Mouse (Mus musculus) midbrain, embryonic 12.5 days (tissue): Measurements from ENCODE around the gene Gstm1. TPM values are rescaled to one million over a fixed set of nuclear protein-coding genes. Genes with fewer than 3 reads are reported as not detected.

ENCODE experiments used
- ATAC-seq: fragments of 200-750 bp; cut with Nextera tagmentation; 2 replicates; pipeline ENCODE4 v1.8.0; 2017; ENCODE audit warnings: low read depth, moderate TSS enrichment, moderate library complexity; ENCODE audit not compliant: low FRiP score
- H3K27ac ChIP-seq: fragments of 300-500 bp; sonication (generic); replicated peaks from 2 replicates; pipeline ENCODE4 v1.5.1; 2016; ENCODE audit warnings: mild to moderate bottlenecking
- H3K27me3 ChIP-seq: fragments of 300-500 bp; sonication (generic); 2 replicates; pipeline ENCODE4 v1.6.1; 2016; ENCODE audit warnings: mild to moderate bottlenecking
- H3K36me3 ChIP-seq: fragments of 300-500 bp; sonication (generic); 2 replicates; pipeline ENCODE4 v1.6.1; 2016
- H3K4me1 ChIP-seq: fragments of 300-500 bp; sonication (generic); 2 replicates; pipeline ENCODE4 v1.6.1; 2016
- H3K4me2 ChIP-seq: fragments of 300-500 bp; sonication (generic); replicated peaks from 2 replicates; pipeline ENCODE4 v1.6.1; 2016; ENCODE audit warnings: mild to moderate bottlenecking, moderate library complexity
- H3K4me3 ChIP-seq: fragments of 300-500 bp; sonication (generic); 2 replicates; pipeline ENCODE4 v1.5.1; 2016; ENCODE audit warnings: mild to moderate bottlenecking
- H3K9ac ChIP-seq: fragments of 300-500 bp; sonication (generic); replicated peaks from 2 replicates; pipeline ENCODE4 v1.6.1; 2016; ENCODE audit warnings: mild to moderate bottlenecking, moderate library complexity
- H3K9me3 ChIP-seq: fragments of 300-500 bp; sonication (generic); 2 replicates; pipeline ENCODE4 v1.6.1; 2016; ENCODE audit warnings: mild to moderate bottlenecking
- WGBS: fragments of 180-500 bp; shearing (Covaris S2); methylation state at CpG from one replicate; pipeline ENCODE4 v1.1.7; 2016; 5-methylcytosine and 5-hydroxymethylcytosine counted together
- polyA plus RNA-seq: library from polyadenylated mRNA; unstranded; fragments of >200 nt; fragmentation: Nextera tagmentation; extraction: Ambion mirVana; gene quantifications from 2 replicates; pipeline ENCODE4 v1.2.1, GENCODE M21; 2016

Gene Gstm1
- 22.5 and 25.5 TPM in 2 replicates for polyA plus RNA-seq

DNA sequence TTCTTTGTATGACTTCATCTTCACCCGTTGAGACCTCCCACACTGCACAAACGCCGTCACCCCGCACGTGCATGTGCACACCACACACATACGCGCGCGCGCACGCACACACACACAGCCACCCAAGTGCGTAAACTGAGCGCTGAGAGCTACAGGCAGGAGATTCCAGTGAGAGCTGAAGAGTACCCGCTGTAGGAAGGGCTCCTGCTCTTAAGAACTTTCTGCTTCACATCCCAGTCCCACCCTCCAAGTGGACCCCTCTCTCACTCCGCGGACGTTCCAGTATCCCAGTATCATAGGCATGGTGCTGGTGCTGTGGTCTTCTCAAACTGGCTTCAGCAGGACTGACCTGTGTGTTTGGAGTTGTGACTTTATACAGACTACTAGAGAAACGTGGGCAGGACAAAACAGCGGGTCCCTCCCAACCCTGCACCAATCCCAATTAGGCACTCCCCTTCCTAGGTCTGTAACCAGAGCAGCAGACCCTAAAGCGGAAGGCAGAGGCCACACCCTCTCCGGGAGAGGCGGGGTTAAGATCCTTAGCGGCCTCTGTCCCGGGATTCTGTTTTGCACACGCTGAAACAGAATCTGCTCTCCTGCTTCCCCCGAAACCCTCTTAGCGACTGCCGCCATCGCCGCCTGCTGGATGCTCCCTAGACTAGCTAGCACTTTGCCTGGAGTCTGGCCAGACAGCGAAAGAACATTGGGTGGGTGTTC, at the start of gene Gstm1:
TSS of gene Gstm1 (minus strand) at position 501 of the 717 bp plus-strand sequence.
- peak within 1 kb of the TSS; percentile 47 for H3K4me3 ChIP-seq
- no peaks in the 10 kb centered on the region for H3K36me3 ChIP-seq
- H3K9me3 ChIP-seq: no peaks in the 10 kb centered on the region
- H3K4me1 ChIP-seq: peaks cover 14% of the 10 kb centered on the region
- ATAC-seq: peak; percentile 97
- peak within 1 kb of the TSS; percentile 68 for H3K27ac ChIP-seq
- 1% methylated on average over 31 of the region's 31 CpGs for WGBS
- peak within 1 kb of the TSS; percentile 84 for H3K4me2 ChIP-seq
- H3K9ac ChIP-seq: peak within 1 kb of the TSS; percentile 57
- peaks cover 7% of the 10 kb centered on the region; the same call in 1 of the 2 replicates for H3K27me3 ChIP-seq

DNA sequence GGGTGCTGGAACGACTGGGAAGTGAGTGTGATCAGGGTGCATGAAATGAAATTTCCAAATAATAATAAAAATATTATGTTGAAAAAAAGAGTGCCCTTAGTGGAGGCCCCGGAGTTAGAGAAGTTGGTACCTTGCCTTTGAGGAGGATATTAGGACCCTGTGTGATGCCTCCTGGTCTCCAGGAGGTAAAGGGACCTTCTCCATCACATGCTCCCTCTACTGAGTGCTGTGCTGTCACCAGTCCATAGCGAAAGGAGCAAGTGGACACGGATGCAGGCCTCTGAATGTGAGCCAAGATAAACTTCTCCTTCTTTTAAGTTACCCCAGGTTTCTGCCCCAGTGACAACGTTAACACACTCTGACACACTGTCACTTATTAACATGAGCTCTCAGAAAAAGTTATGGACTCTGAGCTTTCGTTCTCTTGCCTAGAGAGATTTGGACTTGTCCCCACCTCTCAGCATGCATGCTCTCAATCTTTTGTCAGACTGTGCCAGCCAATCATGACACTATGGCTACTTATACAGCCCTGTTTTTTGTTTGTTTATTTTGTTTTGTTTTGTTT, 49.7 kb upstream of the Gstm1 start:
- H3K4me3 ChIP-seq: no peak overlapping the region
- no peaks in the 10 kb centered on the region for H3K4me1 ChIP-seq
- 76% methylated on average over 6 of the region's 6 CpGs for WGBS
- no peak overlapping the region for H3K9ac ChIP-seq
- H3K27me3 ChIP-seq: no peaks in the 10 kb centered on the region
- no peak overlapping the region for H3K27ac ChIP-seq
- no peaks in the 10 kb centered on the region for H3K9me3 ChIP-seq
- H3K4me2 ChIP-seq: no peak overlapping the region
- no peak for ATAC-seq
- H3K36me3 ChIP-seq: no peaks in the 10 kb centered on the region

DNA sequence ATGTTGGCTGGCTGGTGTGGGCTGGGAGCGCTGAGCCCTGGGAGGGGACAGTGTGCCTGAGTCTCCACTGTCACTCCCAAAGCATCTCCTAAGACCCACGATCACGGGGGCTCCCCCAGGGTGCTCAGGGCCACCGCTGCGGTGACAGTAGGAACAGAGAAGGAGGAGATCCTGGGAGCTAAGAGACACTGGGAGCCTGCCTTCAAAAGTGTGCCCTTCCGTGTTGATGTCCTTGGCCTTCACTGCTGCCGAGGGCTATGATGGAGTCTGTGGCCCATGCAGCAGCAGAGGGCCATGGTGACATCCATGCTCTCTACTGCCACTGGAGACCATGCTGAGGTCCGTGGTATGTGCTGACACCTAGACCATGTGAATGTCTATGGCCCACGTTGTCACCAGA, 47.8 kb upstream of the Gstm1 start:
- Histone ChIP-seq H3K9ac (no peak overlapping the region), H3K9me3 (no peaks in the 10 kb centered on the region), H3K4me3 (no peak overlapping the region), H3K27me3 (no peaks in the 10 kb centered on the region), H3K4me1 (no peaks in the 10 kb centered on the region), H3K4me2 (no peak overlapping the region), H3K27ac (no peak overlapping the region), H3K36me3 (no peaks in the 10 kb centered on the region)
- no peak for ATAC-seq
- WGBS: 80% methylated on average over 9 of the region's 9 CpGs

DNA sequence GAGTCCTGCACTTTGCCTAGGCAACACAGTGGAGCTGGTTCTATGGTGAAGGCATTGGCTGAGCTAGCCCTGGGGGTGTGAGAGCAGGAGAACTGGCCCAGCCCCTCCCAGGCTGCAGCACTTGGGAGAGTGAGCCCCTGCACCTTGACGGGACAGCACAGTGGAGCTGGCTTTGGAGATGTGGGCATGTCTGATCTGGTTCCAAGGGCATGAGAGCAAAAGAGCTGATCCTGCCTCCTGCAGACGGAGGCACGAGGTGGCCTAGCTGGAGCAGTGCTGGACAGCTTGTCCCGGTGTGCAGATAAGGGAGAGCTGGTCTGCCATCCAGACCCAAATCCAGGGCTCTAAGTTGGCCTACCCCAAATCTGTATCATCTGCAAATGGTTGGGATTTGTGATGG, 46.9 kb upstream of the Gstm1 start:
- no peak overlapping the region for H3K9ac ChIP-seq
- H3K27ac ChIP-seq: no peak overlapping the region
- ATAC-seq: no peak
- H3K27me3 ChIP-seq: no peaks in the 10 kb centered on the region
- 84% methylated on average over 4 of the region's 4 CpGs for WGBS
- no peaks in the 10 kb centered on the region for H3K36me3 ChIP-seq
- no peaks in the 10 kb centered on the region for H3K9me3 ChIP-seq
- H3K4me1 ChIP-seq: no peaks in the 10 kb centered on the region
- H3K4me2 ChIP-seq: no peak overlapping the region
- H3K4me3 ChIP-seq: no peak overlapping the region

DNA sequence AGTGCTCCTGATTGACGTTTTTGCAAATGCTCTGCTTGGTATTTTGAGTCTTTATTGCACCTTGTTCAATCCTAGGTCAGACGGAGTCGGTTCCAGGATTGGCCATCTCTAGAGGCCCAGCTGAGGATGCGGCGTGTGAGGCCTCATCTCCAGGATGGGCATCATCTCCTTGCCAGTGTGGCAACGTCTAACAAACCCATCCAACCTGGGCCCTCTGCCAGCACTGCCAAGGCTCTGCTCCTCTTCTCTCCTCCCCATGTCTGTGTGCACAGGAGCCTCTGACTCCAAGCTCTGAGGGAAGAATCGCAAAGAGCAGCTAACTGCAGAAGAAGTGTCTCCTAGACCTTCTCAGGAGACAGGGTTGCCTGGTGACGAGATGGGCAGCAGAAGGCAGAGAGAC, 44.9 kb upstream of the Gstm1 start:
- ATAC-seq: no peak
- no peak overlapping the region for H3K4me3 ChIP-seq
- H3K27me3 ChIP-seq: no peaks in the 10 kb centered on the region
- H3K27ac ChIP-seq: no peak overlapping the region
- H3K4me1 ChIP-seq: no peaks in the 10 kb centered on the region
- 87% methylated on average over 8 of the region's 8 CpGs for WGBS
- no peaks in the 10 kb centered on the region for H3K9me3 ChIP-seq
- no peaks in the 10 kb centered on the region for H3K36me3 ChIP-seq
- H3K4me2 ChIP-seq: no peak overlapping the region
- no peak overlapping the region for H3K9ac ChIP-seq

DNA sequence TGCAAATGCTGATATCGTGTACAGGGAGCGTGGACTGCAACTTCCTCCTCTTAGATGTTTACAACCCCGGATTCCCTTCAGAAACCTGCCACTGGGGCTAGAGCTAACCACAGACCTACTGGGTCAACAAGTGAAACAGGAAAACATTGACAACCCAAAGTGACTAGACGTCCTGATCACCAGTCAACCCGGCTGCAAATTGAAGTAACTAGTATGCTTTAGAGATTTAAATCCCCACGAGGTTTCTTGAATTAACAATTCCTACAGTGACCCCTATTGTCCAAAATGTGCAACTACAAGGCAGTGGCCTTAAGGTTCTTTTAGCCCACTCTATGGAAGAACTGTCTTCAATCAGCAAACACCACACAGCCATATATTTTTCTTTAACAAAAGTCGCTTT, 43.6 kb upstream of the Gstm1 start:
- Histone ChIP-seq H3K27me3 (no peaks in the 10 kb centered on the region), H3K4me3 (no peak overlapping the region), H3K4me2 (no peak overlapping the region), H3K36me3 (no peaks in the 10 kb centered on the region), H3K4me1 (no peaks in the 10 kb centered on the region), H3K9ac (no peak overlapping the region), H3K9me3 (no peaks in the 10 kb centered on the region), H3K27ac (no peak overlapping the region)
- 27% methylated on average over 7 of the region's 7 CpGs for WGBS
- ATAC-seq: no peak

DNA sequence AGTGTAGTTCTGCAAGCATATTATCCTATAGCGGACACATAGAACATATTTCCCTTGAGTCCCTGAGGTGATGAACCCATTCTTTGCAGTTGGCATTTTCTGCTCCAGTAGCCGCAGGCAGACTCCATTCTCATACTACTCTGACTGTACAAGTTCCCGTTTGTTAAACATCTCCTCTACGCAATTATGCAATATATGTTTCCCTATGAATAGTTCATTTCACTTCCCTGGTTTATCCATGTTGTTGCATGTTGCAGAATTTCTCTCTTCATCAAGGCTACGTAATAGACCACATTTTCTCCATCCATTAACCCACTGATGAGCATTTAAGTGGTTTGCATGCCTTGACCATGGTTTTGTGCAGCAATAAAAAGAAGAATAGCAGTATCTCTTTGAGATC, 32.7 kb upstream of the Gstm1 start:
- Histone ChIP-seq H3K4me1 (no peaks in the 10 kb centered on the region), H3K4me3 (no peak overlapping the region), H3K27me3 (no peaks in the 10 kb centered on the region), H3K36me3 (no peaks in the 10 kb centered on the region), H3K9me3 (no peaks in the 10 kb centered on the region), H3K4me2 (no peak overlapping the region), H3K9ac (no peak overlapping the region), H3K27ac (no peak overlapping the region)
- WGBS: 90% methylated on average over 5 of the region's 5 CpGs
- ATAC-seq: no peak

DNA sequence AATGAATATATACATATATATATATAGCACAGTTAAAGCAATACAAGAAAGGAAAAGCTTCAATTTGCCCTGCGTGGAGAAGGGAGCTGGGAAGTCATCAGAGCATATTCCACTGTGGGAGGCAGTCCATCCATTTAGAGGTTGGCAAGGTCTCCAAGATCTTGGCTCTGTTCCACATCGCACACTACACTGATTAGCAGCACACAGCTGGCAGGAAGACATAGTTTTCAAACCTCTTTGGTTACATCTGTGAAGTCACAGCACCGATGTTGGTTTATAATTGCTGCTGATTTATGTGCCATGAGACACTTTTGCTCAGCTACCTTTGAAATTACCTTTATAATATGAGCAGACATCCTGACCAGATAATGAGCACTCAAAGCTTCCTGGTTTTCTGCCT, 30.5 kb upstream of the Gstm1 start:
- WGBS: 85% methylated on average over 3 of the region's 3 CpGs
- H3K4me1 ChIP-seq: peaks cover 5% of the 10 kb centered on the region

DNA sequence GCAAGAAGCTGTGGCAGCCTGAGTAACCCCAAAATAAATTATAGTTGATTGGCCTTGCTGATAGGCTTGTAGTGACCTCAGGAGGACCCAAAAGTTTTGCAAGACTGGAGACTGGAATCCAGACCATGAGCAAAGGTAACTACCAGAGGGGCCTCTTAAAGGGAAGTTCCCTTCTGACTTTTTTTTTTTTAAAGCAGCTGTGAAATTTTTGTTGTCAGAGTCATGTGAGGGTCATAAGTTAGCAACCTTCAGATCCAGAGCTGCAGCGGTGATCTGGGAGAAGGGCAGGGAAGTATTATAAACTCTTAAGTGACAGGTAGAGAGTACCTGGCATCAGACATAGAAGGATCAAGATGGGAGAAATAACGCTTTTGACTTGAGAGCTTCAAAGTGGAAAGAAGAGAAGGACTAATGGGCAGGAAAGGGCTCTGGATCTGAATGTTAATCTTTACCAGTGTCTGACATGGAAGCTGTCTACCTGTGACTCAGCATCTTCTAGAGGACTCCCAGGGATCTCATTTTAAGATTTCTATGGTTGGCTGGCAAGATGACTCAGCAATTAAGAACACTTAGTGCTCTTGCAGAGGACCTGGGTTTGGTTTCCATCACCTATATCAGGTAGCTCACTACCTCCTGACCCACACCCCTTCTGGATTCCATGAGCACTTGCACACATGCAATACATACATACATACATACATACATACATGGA, 29.3 kb upstream of the Gstm1 start:
- H3K9me3 ChIP-seq: no peaks in the 10 kb centered on the region
- WGBS: 83% methylated on average over 2 of the region's 2 CpGs

More for the DNA sequence above, 30.5 kb upstream of the Gstm1 start:
- ATAC-seq: no peak
- Histone ChIP-seq H3K4me2 (no peak overlapping the region), H3K9ac (no peak overlapping the region), H3K9me3 (no peaks in the 10 kb centered on the region), H3K27me3 (peaks cover 7% of the 10 kb centered on the region), H3K4me3 (no peak overlapping the region), H3K36me3 (no peaks in the 10 kb centered on the region), H3K27ac (no peak overlapping the region)

DNA sequence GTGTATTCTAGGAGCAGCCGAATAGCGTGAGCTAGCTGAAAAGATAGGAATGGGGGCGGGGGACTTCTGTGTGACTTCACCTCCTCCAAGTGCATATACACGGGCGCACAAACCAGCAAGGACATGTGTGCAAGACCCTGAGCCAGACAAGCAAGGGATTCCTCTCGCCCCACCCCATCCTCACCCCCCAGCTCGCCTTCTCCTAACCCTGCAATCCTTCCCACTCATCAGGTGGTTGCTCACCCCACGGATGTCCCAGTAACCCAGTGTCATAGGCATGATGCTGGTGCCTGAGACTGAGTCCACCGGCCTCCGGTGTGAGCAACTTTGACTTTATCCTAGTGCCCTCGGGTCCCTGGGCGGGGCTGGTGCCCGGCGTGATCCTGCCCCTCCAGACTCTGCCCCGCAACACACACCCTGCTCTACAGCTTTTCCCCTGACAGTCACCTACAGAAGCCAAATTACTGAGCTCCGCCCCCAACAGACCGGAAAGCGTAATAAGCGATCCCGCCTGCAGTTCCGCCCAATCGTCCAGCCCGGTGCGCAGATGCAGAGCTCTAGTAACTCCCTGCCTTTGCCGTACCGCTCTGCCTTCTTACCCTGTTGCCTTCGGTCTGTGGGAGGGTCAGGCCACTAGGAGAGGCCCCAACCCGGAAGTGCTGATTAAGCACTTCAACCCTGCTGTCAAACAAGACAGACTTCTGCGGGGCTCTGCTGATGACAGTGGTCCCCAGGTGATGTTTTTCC, 26.8 kb upstream of the Gstm1 start, which contains the start of gene Gstm4:
TSS of gene Gstm4 (minus strand) at position 501 of the 747 bp plus-strand sequence.
- peak; percentile 92 for ATAC-seq
- 9% methylated on average over 29 of the region's 29 CpGs for WGBS
- H3K9me3 ChIP-seq: no peaks in the 10 kb centered on the region
- H3K27ac ChIP-seq: peak within 1 kb of the TSS; percentile 54
- peak within 1 kb of the TSS; percentile 89 for H3K4me2 ChIP-seq
- H3K4me1 ChIP-seq: peaks cover 5% of the 10 kb centered on the region
- no peaks in the 10 kb centered on the region for H3K36me3 ChIP-seq
- peaks cover 9% of the 10 kb centered on the region for H3K27me3 ChIP-seq
- H3K9ac ChIP-seq: peak within 1 kb of the TSS; percentile 62
- peak within 1 kb of the TSS; percentile 57 for H3K4me3 ChIP-seq

More for the DNA sequence above, 29.3 kb upstream of the Gstm1 start:
- H3K27me3 ChIP-seq: peaks cover 9% of the 10 kb centered on the region
- no peaks in the 10 kb centered on the region for H3K36me3 ChIP-seq
- no peak overlapping the region for H3K4me2 ChIP-seq
- no peak for ATAC-seq
- no peak overlapping the region for H3K9ac ChIP-seq
- no peak overlapping the region for H3K4me3 ChIP-seq
- H3K27ac ChIP-seq: no peak overlapping the region
- peaks cover 5% of the 10 kb centered on the region for H3K4me1 ChIP-seq

DNA sequence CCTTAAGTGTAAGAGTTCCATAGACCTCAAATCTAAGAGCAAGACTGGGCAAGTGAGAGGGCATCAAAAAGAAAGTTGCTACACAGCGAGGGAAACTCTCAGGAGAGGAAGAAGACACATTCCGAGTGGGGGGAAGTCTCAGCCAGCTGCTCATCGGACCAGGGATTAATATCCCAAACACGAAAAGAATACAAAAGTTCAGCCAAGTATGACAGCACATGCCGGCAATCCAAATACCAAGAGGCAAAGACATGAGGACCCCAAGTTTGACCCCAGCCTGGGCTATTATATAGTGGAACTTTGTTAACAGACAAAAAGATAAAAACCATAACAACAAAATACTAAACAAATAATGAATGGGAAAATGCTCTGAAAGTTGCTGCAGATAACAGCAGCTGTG, 15.4 kb upstream of the Gstm1 start:
- H3K9ac ChIP-seq: no peak overlapping the region
- H3K9me3 ChIP-seq: no peaks in the 10 kb centered on the region
- WGBS: 70% methylated on average over 5 of the region's 5 CpGs
- H3K4me1 ChIP-seq: no peaks in the 10 kb centered on the region
- H3K27me3 ChIP-seq: no peaks in the 10 kb centered on the region
- no peak overlapping the region for H3K27ac ChIP-seq
- H3K4me2 ChIP-seq: no peak overlapping the region
- no peaks in the 10 kb centered on the region for H3K36me3 ChIP-seq
- no peak overlapping the region for H3K4me3 ChIP-seq
- ATAC-seq: no peak

DNA sequence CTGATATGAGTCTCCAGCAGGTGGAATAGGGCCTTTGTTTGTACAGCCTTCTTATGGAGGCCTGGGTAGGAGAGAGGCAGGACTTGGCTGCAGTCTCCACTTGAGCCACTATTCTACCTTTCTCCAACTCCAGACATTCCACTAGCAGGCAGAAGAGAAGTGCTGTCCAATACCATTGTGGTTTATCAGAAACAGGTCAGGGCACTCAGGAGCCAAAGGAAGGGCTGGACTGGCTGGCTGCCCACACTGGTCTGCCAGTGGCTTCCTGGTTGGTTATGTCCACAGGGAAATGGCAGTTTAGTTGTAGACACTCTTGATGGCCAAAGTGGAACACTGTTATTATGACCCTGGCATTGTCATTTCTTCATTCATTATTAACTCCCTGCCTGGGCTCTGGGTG, 14.3 kb upstream of the Gstm1 start:
- no peaks in the 10 kb centered on the region for H3K36me3 ChIP-seq
- H3K9ac ChIP-seq: no peak overlapping the region
- ATAC-seq: no peak
- H3K9me3 ChIP-seq: no peaks in the 10 kb centered on the region
- H3K27ac ChIP-seq: no peak overlapping the region
- H3K4me2 ChIP-seq: no peak overlapping the region
- H3K4me1 ChIP-seq: no peaks in the 10 kb centered on the region
- H3K27me3 ChIP-seq: no peaks in the 10 kb centered on the region
- H3K4me3 ChIP-seq: no peak overlapping the region
